Mouse (Mus musculus): ENCODE measurements at regions not wholly inside any gene's neighbourhood (a gene's known extent, or its start where the extent isn't known, plus 50 kb on each side); places are given as distances from the start of the nearest gene placed in this dataset.

GRCm38 (mm10) chr13:39950203-39950602, 411.0 kb downstream of the Ofcc1 start:
- no peak for DNase-seq

- no peak for DNase-seq
These were observed 426.0 kb downstream of the Ofcc1 start for GRCm38 (mm10) chr13:39935216-39935615.

- DNase-seq: no peak
These were observed 429.8 kb downstream of the Ofcc1 start for GRCm38 (mm10) chr13:39931487-39931886.

GRCm38 (mm10) chr13:39928573-39928972, 432.7 kb downstream of the Ofcc1 start:
- no peak for DNase-seq

GRCm38 (mm10) chr13:39924366-39924765, 436.9 kb downstream of the Ofcc1 start:
- no peak for DNase-seq

- DNase-seq: peak; percentile 55
These were observed 438.1 kb downstream of the Ofcc1 start for GRCm38 (mm10) chr13:39923113-39923512.

- peak; percentile 5 for DNase-seq
These were observed 453.5 kb downstream of the Ofcc1 start for GRCm38 (mm10) chr13:39907720-39908119.

GRCm38 (mm10) chr13:39904264-39904663, 457.0 kb downstream of the Ofcc1 start:
- DNase-seq: no peak

- DNase-seq: no peak
These were observed 457.9 kb downstream of the Ofcc1 start for GRCm38 (mm10) chr13:39903319-39903718.

GRCm38 (mm10) chr13:39899332-39899731, 461.9 kb downstream of the Ofcc1 start:
- no peak for DNase-seq

- no peak for DNase-seq
These were observed 462.8 kb downstream of the Ofcc1 start for GRCm38 (mm10) chr13:39898412-39898979.

- DNase-seq: no peak
These were observed 467.1 kb downstream of the Ofcc1 start for GRCm38 (mm10) chr13:39894159-39894558.

GRCm38 (mm10) chr13:39881066-39881465, 480.2 kb downstream of the Ofcc1 start:
- DNase-seq: no peak

GRCm38 (mm10) chr13:39880136-39880535, 481.1 kb downstream of the Ofcc1 start:
- no peak for DNase-seq

GRCm38 (mm10) chr13:39877361-39878141, 483.7 kb downstream of the Ofcc1 start:
- no peak for DNase-seq

GRCm38 (mm10) chr13:39852257-39852800, 508.9 kb downstream of the Ofcc1 start:
- no peak for DNase-seq

GRCm38 (mm10) chr13:39849391-39849790, 511.9 kb downstream of the Ofcc1 start:
- no peak for DNase-seq

GRCm38 (mm10) chr13:39836053-39836584, 525.1 kb downstream of the Ofcc1 start:
- DNase-seq: no peak

- no peak for DNase-seq
These were observed 525.9 kb downstream of the Ofcc1 start for GRCm38 (mm10) chr13:39835302-39835701.

- DNase-seq: no peak
These were observed 526.6 kb downstream of the Ofcc1 start for GRCm38 (mm10) chr13:39834521-39835245.

- peak; percentile 32 for DNase-seq
These were observed 537.2 kb downstream of the Ofcc1 start for GRCm38 (mm10) chr13:39823965-39824555.

GRCm38 (mm10) chr13:39823346-39823954, 537.8 kb downstream of the Ofcc1 start:
- DNase-seq: no peak

All from kidney, postnatal 10 days (tissue).